Mouse (Mus musculus) spleen, adult 12 weeks (tissue): ENCODE measurements around the gene Vwa8.
"Not testable (repeated sequence)": the region's sequence is repeated elsewhere in the genome, so short reads cannot be mapped to it uniquely, and the experiment has no call there.

Experiments used
- DNase-seq: peaks from one replicate; pipeline ENCODE4 v3.0.0; 2022; ENCODE audit warnings: low spot score

The Vwa8 gene

GRCm38 (mm10) chr14:78885915-78886534 lies 37.2 kb downstream of the Vwa8 start:
- no peak for DNase-seq

- DNase-seq: no peak
Observed at GRCm38 (mm10) chr14:78886566-78887234, 37.8 kb downstream of the Vwa8 start.

- DNase-seq: not testable (repeated sequence)
Observed at GRCm38 (mm10) chr14:78887494-78887893, 38.6 kb downstream of the Vwa8 start.

GRCm38 (mm10) chr14:78895496-78895895 lies 46.6 kb downstream of the Vwa8 start:
- DNase-seq: no peak

- DNase-seq: no peak
Observed at GRCm38 (mm10) chr14:78896252-78896651, 47.4 kb downstream of the Vwa8 start.

DNA sequence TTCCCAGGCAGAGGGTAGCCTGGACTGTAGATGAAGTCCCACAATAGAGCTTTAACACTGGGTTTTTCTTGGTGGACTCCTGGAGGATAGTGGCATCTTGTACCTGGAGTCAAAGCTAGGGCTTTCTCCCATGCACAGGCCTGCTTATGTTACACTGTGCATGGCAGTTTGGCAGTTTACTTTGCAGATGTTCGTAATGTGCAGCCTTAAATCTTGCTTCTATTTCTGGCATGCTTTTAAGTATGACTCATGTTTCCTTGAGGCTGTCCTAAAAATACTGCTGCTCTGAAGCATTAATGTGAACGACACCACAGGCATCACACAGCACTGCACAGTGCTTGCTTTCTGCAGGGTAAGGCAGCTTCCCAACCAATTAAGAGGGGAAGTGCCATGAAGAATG lies 51.9 kb downstream of the Vwa8 start:
- DNase-seq: no peak

GRCm38 (mm10) chr14:78908205-78908863 lies 59.5 kb downstream of the Vwa8 start:
- no peak for DNase-seq

DNA sequence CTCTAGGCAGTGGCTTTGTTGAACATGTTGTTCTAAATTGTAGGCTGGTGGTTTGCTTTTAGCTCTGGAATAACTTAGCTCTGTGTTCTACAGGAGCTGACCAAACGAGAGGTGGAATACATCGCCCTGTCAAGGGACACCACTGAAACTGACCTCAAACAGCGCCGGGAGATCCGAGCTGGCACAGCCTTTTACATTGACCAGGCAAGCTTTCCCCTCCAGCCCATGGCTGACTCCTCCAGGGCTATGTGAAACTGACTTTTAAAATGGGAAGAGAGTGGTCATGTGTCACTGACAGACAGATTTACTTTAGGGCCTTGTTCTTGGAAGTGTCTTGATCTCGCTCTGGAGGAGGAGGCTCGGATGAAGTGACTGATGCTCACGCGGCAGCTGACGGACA lies 63.2 kb downstream of the Vwa8 start:
- DNase-seq: no peak

DNA sequence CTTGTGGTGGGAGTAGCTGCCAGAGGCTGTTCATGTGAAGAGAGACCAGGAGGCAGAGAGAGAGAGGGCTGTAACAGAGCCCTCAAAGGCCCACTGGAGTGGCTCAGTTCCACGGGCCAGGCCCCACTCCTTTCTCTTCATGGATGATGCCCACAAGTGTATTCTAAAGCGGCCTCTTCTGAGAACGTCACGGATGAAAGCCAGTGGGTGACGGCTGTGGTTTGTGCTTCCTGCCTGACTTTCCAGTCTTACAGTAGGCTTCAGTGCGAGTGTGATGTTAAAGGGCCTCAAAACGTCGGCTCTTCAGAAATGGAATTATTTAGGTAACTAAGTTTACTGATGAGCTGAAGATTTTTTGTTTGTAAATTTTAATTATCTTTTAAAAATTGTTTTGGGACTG lies 65.3 kb downstream of the Vwa8 start:
- DNase-seq: peak; percentile 30

GRCm38 (mm10) chr14:78916691-78917090 lies 67.8 kb downstream of the Vwa8 start:
- DNase-seq: no peak

DNA sequence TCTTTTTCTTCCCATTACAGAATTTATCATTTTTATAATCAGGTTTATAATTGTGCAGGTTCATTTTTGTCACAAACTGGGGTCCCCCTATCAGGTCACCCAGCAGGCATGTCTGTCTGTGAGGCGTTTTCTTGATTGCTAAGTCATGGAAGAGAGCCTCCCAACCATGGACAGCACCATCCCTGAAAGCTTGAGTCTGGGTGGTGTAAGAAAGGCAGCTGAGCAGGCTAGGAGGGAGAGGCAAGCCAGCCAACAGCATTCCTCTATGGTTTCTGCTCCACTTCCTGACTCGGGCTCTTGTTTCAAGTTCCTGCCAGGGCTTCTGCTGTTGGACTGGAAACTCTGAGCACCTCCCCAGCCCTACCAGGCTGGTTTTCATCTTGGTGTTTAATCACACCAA lies 72.4 kb downstream of the Vwa8 start:
- no peak for DNase-seq

- DNase-seq: no peak
Observed at GRCm38 (mm10) chr14:78923631-78924030, 74.8 kb downstream of the Vwa8 start.

GRCm38 (mm10) chr14:78924755-78925537 lies 76.1 kb downstream of the Vwa8 start:
- DNase-seq: no peak

DNA sequence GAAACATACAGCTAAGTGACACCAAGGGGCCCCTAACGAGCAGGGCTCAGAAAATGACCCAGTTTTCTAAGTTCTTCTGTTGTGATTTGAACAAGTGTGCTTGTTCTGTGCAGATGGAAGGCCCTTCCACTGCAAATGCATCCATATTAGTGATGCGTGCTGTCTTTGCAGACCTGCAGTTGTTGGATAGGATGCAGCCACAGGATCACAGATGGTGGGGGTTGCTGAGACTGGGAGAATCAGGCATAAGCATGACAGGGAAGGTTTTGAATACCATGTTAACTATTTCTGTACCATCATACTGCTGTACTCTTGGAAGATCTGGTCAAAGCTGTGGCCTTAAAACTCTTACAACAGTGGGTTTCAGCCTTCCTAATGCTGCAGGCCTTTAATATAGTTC lies 83.2 kb downstream of the Vwa8 start:
- DNase-seq: no peak

- no peak for DNase-seq
Observed at GRCm38 (mm10) chr14:78933399-78933798, 84.5 kb downstream of the Vwa8 start.

- DNase-seq: no peak
Observed at GRCm38 (mm10) chr14:78934596-78934995, 85.7 kb downstream of the Vwa8 start.

DNA sequence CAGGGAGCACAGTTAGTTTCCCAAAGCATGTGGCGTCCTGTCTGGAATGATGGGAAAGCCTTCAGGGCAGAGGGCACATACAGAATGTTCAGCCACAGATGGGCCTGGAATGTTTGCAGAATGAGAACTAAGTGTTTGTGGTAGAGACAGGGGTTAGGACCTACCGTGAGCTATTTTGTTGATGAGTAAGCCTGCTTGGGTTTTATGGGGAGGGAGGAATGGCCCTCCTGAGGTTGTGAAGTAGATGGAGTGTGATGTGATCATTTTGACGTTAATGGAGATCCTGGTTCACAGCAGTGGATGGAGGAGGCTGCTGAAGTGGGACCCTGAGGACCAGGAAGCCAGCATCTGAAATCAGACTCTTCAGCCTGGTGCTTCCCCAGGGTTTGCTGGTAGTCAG lies 86.9 kb downstream of the Vwa8 start:
- no peak for DNase-seq

- no peak for DNase-seq
Observed at GRCm38 (mm10) chr14:78941741-78942475, 93.1 kb downstream of the Vwa8 start.

DNA sequence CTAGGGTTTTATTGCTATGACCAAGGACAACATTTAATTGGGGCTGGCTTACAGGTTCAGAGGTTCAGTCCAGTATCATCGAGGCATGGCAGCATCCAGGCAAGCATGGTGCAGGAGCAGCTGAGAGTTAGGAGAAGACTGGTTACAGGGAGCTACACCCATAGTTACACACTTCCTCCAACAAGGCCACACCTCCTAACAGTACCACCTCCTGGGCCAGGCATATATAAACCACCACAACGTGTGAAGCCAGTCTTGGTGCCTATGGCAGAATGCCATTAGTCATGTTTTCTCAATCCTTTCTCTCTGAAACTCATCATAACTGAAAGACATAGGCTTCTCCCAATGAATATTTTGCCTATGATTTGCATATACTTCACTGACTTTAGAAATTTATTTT lies 106.9 kb downstream of the Vwa8 start:
- no peak for DNase-seq

- no peak for DNase-seq
Observed at GRCm38 (mm10) chr14:78970621-78971020, 121.8 kb downstream of the Vwa8 start.

DNA sequence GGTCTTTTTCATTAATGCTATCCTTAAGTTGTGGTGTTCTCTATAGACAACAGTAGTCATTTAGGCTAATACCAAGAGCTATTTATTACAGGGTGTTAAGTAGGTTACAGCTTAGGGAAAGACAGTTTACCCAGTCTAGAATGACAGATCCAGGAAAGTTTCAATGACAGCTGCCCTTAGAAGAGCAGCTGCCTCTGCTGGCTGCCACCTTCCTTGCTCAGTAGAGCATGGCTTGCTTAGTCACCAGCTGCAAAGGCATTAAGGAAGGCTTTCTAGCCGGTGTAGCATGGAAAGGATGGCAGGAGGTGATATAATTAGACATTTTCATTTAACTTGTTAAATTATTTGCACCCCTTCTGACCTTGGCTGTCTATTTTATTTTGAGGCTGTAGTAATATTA lies 123.6 kb downstream of the Vwa8 start:
- DNase-seq: no peak

- no peak for DNase-seq
Observed at GRCm38 (mm10) chr14:78983104-78983503, 134.3 kb downstream of the Vwa8 start.
